Mouse (Mus musculus): ENCODE results near the gene Gins1.
"Not testable (repeated sequence)": the region's sequence is repeated elsewhere in the genome, so short reads cannot be mapped to it uniquely, and the experiment has no call there.

Gins1 gene

DNA sequence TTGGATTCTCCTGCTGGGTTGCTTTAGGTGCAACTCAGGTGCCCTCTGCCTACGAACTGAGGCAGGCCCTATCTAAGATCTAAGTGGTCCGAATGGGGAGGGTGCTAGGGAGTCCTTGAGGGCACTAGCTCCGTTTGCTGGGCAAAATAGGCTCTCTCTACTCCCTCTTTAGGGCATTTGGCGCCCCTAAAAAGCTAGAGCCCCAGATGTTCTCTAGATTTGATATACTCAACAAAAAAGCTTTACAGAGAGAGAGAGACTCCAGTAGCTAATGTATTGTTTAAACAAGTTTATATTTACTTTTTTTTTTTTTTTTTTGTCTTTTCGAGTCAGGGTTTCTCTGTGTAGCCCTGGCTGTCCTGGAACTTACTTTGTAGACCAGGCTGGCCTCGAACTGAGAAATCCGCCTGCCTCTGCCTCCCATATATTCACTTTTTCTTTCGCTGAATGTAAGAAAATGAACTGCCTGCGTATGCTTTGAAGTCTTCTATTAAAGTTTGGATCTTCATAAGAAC is at the start of gene Gins1:
TSS of gene Gins1 (plus strand) at position 465 of the 515 bp plus-strand sequence.
- no peak for DNase-seq (ENCODE audit: low spot score in 2 of 2)

DNA sequence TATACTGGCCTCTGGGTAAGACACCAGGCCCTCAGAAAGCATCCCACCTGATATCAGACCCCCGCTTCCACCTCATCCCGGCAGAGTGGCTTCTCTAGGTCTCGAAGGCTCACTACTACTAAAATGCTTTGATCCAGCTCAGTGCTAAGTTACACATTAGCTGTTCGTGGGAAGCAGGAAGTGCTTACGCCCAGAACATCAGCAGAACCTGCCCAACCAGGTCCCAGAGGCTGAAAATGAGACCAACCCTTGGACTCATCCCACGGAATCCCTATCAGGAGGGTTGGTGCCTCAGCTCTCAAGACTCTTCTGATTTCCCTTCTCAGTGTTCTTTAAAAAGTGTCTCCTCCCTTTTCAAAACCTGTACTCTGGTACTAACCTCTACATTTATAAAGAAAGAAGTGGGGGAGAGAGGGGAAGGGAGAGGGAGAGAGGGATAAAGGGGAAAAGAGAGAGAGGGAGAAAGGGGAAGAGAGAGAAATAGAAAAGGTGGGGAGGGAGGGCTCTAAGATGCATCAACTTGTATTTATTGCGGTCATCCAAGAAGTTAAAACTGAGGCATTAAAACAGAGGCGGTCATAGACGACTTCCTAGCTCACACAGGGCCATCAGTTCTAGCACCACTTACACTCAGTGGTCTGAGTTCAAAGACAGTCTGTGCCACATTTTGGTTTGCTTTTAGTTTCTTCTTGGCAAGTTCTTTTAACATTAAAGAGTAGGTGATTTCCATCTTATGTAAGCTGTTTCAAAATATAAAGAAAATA is 46.3 kb upstream of the Gins1 start:
- DNase-seq (ENCODE audit: low spot score in 2 of 2): no peak

DNA sequence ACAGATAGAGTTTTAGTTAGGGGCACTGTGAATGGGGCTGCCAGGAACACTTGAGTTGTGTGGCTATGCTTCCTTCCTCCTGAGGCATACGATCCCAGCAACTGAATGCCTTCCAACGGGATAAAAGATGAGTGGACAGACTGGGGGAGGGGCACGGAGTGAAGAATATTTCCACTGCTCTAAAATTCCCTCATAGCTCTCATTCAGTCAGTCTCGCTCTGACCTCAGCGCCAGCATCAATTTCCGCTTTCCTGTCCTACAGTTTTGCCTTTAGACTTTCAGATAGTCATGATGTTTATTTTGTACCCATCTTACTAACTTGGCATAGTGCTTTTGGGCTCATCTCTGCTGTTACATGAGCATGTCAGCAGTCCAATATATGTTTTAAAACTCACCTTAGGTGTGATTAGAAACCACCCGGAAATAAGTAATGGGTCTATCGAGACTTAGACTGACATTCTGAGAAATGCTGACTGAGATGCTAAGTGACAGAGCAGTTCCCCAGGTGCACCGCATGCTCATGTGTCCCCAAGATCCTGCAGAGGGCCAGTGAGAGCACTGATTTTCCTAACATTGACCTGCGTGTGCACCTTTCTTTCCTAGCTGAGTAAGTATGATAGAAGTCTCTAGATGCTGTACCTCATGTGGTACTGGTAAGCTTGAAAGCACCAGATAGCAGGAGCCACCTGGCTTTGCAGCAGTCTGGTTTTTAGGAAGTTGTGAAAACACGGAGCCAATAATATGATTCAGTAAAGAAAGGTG is 45.3 kb upstream of the Gins1 start:
- DNase-seq (ENCODE audit: low spot score in 2 of 2): no peak

DNA sequence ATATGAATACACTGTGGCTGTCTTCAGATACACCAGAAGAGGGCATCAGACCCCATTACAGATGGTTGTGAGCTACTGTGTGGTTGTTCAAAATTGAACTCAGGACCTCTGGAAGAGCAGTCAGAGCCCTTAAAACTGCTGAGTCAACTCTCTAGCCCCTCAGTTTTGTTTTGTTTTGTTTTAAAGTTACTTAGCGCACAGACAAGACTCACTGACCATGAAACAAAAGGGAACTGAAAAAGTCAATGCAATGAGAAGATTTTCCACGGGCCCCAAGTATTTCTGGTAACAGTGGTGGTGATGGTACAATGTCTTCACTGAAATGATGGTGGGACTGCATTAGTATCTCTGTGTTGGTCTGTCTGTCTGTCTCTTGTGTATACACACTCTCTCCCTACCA is 44.1 kb upstream of the Gins1 start:
- DNase-seq (ENCODE audit: low spot score in 2 of 2): no peak

DNA sequence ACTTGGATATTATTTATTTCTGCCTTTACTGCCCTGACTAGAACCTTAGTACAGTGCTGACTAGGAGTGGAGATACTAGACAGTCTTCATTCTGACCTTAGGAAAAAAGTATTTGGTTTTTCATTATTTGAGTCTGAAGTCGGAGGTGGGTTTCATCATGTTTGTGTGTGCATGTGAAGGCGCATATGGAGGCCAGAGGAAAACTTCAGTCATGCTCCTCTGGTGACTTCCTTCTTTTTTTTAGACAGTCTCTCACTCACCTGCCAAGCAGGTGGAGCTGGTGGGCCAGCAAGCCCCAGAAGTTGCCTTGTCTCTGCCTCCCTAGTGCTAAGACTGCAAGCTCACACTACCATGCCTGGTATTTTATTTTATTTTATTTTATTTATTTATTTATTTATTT is 38.2 kb upstream of the Gins1 start:
- no peak for DNase-seq (ENCODE audit: low spot score in 2 of 2)

DNA sequence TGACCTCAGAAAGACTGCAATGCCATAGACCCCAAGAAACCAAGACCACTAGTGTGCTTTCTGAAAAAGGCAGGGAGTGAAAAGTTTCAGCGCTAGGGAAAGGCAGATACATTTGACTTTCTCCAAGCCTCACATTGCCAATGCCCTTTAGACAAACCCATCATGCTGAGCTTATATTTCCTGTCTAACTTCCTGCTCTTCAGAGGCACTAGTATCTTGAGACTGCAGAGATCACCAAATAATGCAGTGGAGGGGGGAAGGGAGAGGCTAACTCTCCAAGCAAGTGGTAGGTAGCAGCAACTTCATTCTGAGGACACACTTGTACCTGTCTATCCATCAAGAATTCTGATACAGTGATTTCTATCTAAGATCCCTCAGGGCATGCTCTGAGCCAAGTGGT is 35.8 kb upstream of the Gins1 start:
- no peak for DNase-seq (ENCODE audit: low spot score in 2 of 2)

DNA sequence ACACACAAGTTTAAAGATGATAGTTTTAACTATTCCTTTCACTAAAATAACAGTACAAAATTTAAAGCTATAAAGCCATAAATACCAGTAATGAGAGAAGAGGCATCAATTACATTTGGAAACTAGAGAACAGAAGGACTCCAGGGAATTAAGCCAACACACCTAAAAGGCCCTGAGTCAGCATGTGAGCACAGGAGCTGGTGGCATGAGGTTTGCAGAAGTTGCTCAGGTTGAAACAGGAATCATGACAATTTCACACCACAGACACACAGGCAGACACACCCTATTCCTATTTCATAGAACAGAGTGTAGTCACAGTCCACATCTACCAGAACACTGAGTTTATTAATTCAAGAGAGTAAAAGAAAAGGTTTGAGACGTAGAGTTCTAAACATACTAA is 30.7 kb upstream of the Gins1 start:
- no peak for DNase-seq (ENCODE audit: low spot score in 2 of 2)

DNA sequence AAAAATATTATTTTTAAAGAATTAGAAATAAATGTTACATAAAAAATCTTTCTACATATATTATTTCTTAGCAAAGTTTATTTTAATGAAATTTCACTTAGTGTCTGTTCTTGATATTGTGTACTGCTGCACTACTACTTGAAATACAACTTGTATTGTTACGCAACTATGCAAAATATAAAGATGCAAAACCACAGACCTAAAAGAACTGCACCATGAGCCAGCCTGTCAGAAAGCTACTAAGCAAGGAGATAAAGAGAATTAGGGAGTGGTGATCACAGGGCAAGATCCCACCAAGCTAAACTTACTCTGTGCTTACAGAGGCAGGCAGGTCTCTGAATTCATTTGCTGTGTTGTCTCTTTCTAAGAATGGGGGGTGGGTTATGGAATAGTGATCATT is 30.0 kb upstream of the Gins1 start:
- no peak for DNase-seq (ENCODE audit: low spot score in 2 of 2)

DNA sequence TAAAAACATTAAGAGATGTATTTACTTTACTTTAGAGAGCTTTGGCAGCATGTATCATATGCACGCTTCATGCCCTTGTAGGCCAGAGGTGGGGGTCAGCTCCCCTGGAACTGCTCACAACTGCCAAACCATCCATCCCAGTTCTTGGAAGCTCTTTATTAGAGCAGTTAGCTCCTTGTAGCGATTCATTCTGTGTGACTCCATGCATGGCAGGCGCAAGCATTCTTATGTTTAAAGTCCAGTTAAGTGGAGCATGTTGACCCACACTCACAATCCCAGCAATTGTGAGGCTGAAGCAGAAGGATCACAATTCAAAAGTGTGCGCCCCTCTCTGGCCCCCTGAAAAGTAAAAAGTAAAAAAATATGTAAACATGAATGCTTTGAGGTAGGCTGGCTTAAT is 27.6 kb upstream of the Gins1 start:
- no peak for DNase-seq (ENCODE audit: low spot score in 2 of 2)

DNA sequence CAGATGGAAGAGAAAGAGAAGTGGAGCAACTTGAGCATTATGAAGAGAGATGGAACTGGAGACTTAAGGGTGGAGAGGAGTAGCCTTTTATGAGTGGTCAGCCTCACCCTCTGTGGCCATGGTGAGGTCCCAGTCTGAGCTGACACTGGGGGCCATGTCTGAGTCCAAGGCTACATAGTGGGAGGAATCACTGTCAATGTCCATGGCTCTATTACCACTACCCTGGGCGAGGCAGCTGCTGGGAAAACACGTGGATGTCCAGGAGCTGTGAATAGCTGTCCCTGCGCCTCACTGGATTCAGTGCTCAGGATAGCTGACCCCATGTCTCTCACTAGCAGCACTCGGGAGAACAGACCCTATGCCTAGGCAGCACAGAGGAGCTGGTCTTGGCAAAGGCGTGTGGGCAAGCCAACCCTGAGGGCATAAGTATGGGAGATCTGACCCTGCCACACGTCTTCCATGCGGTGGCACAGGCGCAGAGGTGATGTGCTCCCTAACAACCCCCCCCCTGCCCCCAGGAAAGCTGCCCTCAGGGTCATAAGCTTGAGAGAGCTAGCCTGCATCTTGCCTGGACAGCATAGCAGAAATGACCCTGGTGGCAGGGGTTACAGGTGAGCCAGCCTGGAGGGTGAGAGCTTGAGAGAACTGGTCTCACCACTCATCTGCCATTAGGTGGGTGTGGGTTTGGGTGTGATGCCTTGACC is 21.0 kb upstream of the Gins1 start:
- DNase-seq (ENCODE audit: low spot score in 2 of 2): no peak

DNA sequence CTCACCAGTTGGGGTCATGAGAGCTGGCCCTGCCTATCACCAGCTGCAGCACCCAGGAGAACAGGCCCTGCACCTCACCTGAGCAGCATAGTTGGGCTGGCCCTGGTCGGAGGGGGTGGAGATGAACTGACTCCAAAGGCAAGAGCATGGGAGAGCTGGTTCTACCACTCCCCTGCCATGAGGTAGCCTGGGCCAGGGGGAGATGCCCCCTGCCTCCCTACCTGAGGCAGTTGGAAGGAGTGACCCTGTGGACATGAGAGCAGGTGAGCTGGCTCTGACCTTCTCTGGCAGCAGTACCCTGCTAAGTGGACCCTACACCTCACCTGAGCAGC is 20.5 kb upstream of the Gins1 start:
- DNase-seq (ENCODE audit: low spot score in 2 of 2): no peak

DNA sequence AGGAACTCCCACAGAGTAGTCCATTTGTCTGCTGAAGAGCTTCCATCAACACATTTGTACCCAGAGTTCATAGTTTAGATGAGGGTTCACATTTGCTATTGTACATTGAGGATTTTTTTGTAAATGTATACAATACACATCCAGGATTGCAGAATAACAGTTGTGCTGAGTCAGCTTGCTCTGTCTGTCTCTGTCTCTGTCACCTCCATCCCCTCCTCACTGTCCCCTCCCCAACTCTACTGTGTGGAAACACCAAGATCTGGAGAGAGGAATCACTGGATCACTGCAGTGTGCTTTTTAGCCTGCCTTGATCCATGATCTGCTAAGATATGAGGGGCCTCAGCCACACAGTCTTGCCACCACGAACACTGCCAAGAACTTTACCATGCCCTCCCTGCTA is 19.4 kb upstream of the Gins1 start:
- no peak for DNase-seq (ENCODE audit: low spot score in 2 of 2)

DNA sequence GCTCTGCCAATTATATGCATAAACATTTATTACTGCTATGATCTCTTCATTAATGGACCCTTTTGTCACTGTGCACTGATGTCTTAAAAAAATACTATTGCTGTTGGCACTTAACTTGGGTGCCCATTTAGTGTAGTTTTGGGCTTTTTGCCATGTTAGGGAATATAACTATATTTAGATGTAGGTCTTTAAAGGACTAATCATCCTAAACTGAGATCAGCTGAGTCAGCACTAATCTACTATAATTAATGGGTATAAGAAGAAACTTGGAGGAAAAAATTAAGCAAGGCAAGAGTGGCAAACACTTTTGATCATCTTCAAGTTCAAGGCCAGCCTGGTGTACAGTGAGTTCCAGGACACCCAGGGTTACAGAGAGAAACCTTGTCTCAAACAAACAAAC is 18.9 kb upstream of the Gins1 start:
- no peak for DNase-seq (ENCODE audit: low spot score in 2 of 2)

DNA sequence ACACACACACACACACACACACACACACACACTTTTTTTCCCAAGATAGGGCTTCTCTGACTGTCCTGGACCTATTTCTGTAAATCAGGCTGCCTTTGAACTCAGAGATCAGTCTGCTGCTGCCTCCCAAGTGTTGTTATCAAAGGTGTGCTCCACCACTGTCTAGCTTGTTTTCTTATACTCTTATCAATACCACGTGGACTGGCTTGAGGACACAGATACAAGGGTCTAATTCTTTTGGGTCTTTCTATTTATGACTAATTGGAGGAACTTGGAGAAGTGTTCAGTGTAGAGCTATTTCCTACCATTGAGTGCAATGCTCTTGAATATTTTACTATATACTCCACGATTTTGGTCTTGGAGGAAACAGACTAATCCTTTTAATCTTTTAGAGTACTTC is 17.8 kb upstream of the Gins1 start:
- DNase-seq (ENCODE audit: low spot score in 2 of 2): no peak

DNA sequence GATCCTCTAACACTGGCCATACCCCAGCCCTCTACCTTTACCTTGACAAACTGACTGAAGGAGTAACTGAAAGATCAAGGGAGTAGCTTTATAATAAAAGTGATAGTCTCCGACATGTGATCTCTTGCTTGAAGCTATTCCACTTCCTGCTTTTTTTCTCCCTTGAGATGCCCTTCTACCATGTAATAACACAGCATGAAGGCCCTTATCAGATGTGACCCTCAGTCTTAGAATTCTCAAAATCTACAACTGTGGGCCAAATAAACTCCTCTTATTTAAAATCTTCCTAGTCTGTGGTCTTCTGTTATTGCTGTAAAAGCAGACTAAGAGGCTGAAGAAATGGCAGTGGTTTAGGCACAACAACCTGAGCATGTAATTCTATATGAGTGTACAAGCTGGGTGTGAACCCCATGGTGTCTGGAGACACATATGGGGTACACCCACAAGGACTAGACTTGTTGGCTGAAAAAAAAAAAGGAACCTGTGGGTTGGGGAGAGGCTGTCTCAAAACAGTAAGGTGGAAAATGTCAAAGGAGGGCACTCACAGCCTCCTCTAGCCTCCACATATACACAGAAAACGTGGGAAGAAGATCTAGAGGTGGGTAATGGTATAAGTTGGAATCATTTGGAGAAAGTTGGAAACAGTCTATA is 10.5 kb upstream of the Gins1 start:
- no peak for DNase-seq (ENCODE audit: low spot score in 2 of 2)

DNA sequence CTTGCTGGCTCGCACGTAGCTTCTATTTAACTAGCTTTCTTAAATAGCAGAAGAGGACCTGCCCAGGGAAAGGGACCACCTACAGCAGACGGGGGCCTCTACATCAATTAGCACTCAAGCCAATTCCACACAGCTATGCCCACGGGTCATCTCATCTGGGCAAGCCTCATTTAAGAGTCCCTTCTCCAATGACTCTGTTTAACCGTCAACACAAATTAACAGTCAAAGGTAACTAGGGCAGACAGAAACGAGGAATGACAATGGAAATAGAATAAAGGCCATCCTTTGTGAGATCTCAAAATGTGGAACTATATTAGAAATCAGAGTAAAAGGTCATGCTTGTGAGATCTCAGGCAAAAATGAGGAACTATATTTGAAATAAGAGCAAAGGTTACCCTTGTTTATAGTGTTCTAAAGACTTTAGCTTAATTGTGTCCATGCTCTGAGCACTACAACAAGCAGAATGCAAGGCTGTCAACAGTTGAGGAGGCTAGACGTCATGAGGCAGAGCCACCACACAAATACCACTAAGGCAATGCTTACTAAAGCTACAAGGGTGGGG is 9.4 kb upstream of the Gins1 start:
- DNase-seq (ENCODE audit: low spot score in 2 of 2): no peak

DNA sequence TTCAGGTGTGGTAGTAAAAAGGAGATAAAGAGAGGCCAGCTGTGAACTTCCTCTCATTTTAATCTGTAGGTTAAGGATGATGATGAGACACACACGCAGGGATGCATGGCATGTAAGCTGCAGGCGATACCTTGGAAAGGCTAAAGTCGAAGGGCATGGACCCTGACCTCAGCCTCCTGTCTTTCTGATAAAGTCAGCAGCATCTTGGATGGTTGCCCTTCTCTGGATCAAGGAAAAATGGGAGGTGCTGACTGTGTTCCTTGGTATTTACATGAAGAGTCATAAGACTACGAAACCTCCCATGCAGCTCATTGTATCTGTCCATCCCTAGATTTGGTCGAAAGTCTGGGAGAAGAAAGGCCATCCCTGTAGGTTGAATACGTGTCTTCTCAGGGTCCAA is 4.9 kb upstream of the Gins1 start:
- no peak for DNase-seq (ENCODE audit: low spot score in 2 of 2)

DNA sequence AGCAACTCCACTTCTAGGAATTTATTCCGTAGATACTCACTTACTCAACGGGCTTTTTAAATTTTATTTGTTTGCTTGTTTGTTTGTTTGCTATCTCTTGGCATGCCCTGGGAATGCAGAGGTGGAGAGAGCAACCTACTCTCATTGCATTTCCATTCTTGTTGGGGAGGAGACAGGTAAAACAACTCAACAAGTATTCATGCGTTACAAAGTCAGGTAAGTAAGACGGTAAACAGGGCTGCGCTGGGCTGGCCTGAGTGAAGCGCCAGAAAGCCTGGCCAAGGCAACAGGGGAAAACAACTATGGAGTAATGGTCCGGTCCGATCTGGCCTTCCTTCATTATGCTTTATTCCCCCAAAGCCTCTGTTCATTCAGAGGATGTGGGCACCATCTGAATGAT is 2.9 kb upstream of the Gins1 start:
- DNase-seq (ENCODE audit: low spot score in 2 of 2): no peak

DNA sequence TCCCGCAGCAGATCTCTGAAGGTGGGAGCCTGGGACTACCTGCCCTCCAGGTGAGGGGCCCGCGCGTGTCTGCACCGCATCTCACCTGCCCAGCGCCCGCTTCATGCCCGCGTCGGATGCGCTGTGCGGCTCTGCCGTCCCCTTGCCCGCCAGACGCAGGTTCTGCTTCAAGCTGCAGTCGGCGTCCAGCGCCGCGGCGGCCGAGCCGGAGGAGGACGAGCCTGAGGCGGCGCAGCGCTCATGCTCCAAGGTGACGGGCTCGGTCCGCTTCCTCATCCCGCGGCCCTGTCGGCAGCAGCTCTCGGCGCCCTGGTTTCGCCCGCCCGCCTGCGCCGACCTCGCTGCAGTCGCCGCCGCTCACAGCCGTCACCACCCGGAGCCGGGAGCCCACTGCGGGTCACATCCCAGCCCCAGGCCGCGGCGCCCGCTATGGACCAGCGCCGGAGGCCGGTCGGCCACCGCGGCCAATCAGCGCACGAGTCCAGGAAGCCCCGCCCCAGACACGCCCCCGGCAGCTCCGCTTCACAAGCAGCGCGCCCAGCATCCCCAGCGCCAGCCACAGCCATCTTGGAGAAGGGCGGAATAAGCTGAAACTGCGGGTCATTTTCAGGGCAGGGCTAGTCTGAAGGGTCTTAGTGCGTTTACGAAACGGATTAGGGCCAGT is 796 bp upstream of the Gins1 start, which contains the start of gene Abhd12:
TSS of gene Abhd12 (minus strand) at position 470 of the 664 bp plus-strand sequence.
- DNase-seq (ENCODE audit: low spot score in 2 of 2): peak; percentile 96

DNA sequence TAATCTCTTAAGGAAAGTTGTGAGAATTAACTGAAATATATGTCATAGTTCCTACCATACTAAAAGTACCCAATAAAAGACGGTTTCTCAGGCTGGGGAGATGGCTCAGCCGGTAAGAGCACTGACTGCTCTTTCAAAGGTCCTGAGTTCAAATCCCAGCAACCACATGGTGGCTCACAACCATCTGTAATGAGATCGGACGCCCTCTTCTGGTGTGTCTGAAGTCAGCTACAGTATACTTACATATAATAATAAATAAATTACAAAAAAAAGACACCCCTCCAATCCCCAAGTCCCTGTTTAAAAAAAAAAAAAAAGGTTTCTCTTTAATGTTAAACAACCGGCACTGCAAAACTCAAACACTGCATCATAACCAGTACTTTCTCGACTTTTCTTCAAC is 3.7 kb downstream of the Gins1 start:
- DNase-seq (ENCODE audit: low spot score in 2 of 2): not testable (repeated sequence)

DNA sequence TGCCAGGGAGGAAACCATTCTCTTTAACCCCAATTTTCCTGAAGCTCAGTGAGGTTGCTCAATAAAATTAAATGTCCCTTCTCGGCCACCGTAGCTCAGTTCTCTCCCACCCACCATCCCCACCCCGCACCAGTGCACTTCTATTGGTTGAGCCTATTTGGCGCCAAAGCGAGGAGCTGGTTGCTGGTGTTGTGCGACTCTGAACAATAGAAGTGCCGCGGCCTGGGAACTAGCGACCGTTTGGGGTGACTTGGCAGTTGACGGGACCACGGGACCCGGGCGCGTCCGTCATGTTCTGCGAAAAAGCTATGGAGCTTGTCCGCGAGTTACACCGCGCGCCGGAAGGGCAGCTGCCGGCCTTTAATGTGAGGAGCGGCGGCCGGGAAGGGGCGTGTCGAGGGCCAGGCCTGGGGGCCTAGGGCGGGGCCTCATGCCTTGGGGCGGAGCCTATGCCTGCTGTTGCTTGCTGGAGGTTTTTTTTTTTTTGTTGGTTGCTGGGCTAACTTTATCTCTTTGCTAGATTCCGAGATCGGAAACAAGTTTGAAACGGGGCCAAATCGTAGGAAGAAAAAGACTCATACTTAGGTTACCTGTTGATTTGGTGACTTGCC is 4.3 kb downstream of the Gins1 start:
- DNase-seq (ENCODE audit: low spot score in 2 of 2): peak; percentile 82 to 85
